Mouse (Mus musculus) embryonic fibroblast, embryonic 13.5 days (primary cell): Measurements from ENCODE around the gene Pip4k2a. TPM values are rescaled to one million over a fixed set of nuclear protein-coding genes. Genes with fewer than 3 reads are reported as not detected.

Experiments used
- H3K27ac ChIP-seq: 2 replicates; pipeline ENCODE4 v1.5.1; 2012; ENCODE audit warnings: low read length, control low read depth, inconsistent platforms; ENCODE audit not compliant: insufficient read depth
- H3K4me1 ChIP-seq: 2 replicates; pipeline ENCODE4 v1.6.1; 2011; ENCODE audit warnings: low read length; ENCODE audit not compliant: control insufficient read depth, insufficient read depth
- H3K4me3 ChIP-seq: 2 replicates; pipeline ENCODE4 v1.5.1; 2011; ENCODE audit warnings: mild to moderate bottlenecking, control low read depth, low read length; ENCODE audit not compliant: insufficient read depth
- CTCF ChIP-seq: IDR thresholded peaks from 2 replicates; pipeline ENCODE4 v1.5.1; 2011; ENCODE audit warnings: mild to moderate bottlenecking, control low read depth, low read length, moderate library complexity, borderline replicate concordance; ENCODE audit not compliant: insufficient read depth
- POLR2A ChIP-seq: IDR thresholded peaks from 2 replicates; pipeline ENCODE4 v1.6.1; 2011; ENCODE audit warnings: low read depth, mild to moderate bottlenecking, control low read depth, low read length, moderate library complexity
- polyA plus RNA-seq: library from polyadenylated mRNA; stranded (reverse); fragments of >200 nt; gene quantifications from 2 replicates; pipeline ENCODE4 v1.2.4, GENCODE M21; 2011; ENCODE audit warnings: low read depth; ENCODE audit not compliant: missing spikeins, insufficient read length

Gene Pip4k2a
- polyA plus RNA-seq, 1 experiment: 39.4 TPM

GRCm38 (mm10) chr2:18928597-18929257, 69.2 kb downstream of the Pip4k2a start:
- Histone ChIP-seq H3K4me3 (no peak overlapping the region), H3K4me1 (peaks cover 7% of the 10 kb centered on the region; the same call in 1 of the 2 replicates), H3K27ac (peak overlapping the region; percentile 51)
- no peak for TF ChIP-seq CTCF
- TF ChIP-seq POLR2A: no peak

- H3K4me1 ChIP-seq: peaks cover 7% of the 10 kb centered on the region; the same call in 1 of the 2 replicates
- H3K27ac ChIP-seq: peak overlapping the region; percentile 51; the same call in 1 of the 2 replicates
- TF ChIP-seq POLR2A (no peak), CTCF (no peak)
- no peak overlapping the region for H3K4me3 ChIP-seq
Measured at GRCm38 (mm10) chr2:18928196-18928595, 69.7 kb downstream of the Pip4k2a start.

GRCm38 (mm10) chr2:18923806-18924595, 73.9 kb downstream of the Pip4k2a start:
- no peak overlapping the region for H3K4me3 ChIP-seq
- TF ChIP-seq POLR2A (no peak), CTCF (no peak)
- peaks cover 7% of the 10 kb centered on the region; the same call in 1 of the 2 replicates for H3K4me1 ChIP-seq
- no peak overlapping the region for H3K27ac ChIP-seq

- H3K4me3 ChIP-seq: no peak overlapping the region
- peaks cover 3% of the 10 kb centered on the region; the same call in 1 of the 2 replicates for H3K4me1 ChIP-seq
- H3K27ac ChIP-seq: no peak overlapping the region
- TF ChIP-seq POLR2A (no peak), CTCF (no peak)
Measured at GRCm38 (mm10) chr2:18923098-18923649, 74.8 kb downstream of the Pip4k2a start.

GRCm38 (mm10) chr2:18921570-18922180, 76.3 kb downstream of the Pip4k2a start:
- H3K4me3 ChIP-seq: no peak overlapping the region
- H3K27ac ChIP-seq: no peak overlapping the region
- H3K4me1 ChIP-seq: peaks cover 7% of the 10 kb centered on the region
- no peak for TF ChIP-seq CTCF
- TF ChIP-seq POLR2A: no peak

GRCm38 (mm10) chr2:18920461-18920877, 77.5 kb downstream of the Pip4k2a start:
- Histone ChIP-seq H3K4me3 (no peak overlapping the region), H3K27ac (no peak overlapping the region), H3K4me1 (peaks cover 9% of the 10 kb centered on the region)
- no peak for TF ChIP-seq POLR2A
- no peak for TF ChIP-seq CTCF

GRCm38 (mm10) chr2:18919797-18920354, 78.0 kb downstream of the Pip4k2a start:
- H3K4me1 ChIP-seq: peaks cover 12% of the 10 kb centered on the region
- no peak overlapping the region for H3K27ac ChIP-seq
- no peak overlapping the region for H3K4me3 ChIP-seq
- TF ChIP-seq CTCF (no peak), POLR2A (no peak)

- TF ChIP-seq CTCF: no peak
- TF ChIP-seq POLR2A: no peak
- Histone ChIP-seq H3K27ac (no peak overlapping the region), H3K4me1 (peaks cover 13% of the 10 kb centered on the region), H3K4me3 (no peak overlapping the region)
Measured at GRCm38 (mm10) chr2:18917838-18918237, 80.1 kb downstream of the Pip4k2a start.

GRCm38 (mm10) chr2:18917380-18917750, 80.6 kb downstream of the Pip4k2a start:
- H3K4me1 ChIP-seq: peaks cover 13% of the 10 kb centered on the region
- TF ChIP-seq POLR2A: no peak
- no peak for TF ChIP-seq CTCF
- no peak overlapping the region for H3K27ac ChIP-seq
- no peak overlapping the region for H3K4me3 ChIP-seq
